Mouse (Mus musculus) urinary bladder, postnatal 4 days (tissue): ENCODE results near the gene Ccr4.

ENCODE experiments used
- DNase-seq, 2 experiments: peaks; one replicate each; pipeline ENCODE4 v3.0.0; 2021 to 2022; ENCODE audit warnings: low spot score in 2 of 2

The Ccr4 gene

GRCm38 (mm10) chr9:114504816-114505215 is at the start of gene Ccr4:
Ccr4 (minus strand) TSS chr9:114504916.
- DNase-seq: no peak

DNA sequence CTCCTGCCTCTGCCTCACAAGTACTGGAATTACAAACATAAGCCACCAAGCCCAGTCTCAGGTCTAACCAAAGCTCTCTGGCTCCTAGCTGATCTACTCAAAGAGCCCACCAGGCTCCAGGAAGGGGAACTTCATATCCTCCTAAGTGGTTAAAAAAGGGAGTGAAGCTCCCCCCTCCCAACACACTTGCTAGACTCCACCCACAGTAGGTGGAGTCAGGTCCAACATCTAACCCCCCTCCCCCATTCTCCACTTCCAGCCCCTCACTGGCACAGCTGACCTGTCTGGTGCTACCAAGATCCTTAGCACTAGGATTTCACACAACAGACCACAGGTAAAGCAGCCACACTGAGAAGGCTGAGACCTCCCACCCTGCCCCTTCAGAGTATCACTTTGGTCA is 49.1 kb upstream of the Ccr4 start:
- DNase-seq: no peak

DNA sequence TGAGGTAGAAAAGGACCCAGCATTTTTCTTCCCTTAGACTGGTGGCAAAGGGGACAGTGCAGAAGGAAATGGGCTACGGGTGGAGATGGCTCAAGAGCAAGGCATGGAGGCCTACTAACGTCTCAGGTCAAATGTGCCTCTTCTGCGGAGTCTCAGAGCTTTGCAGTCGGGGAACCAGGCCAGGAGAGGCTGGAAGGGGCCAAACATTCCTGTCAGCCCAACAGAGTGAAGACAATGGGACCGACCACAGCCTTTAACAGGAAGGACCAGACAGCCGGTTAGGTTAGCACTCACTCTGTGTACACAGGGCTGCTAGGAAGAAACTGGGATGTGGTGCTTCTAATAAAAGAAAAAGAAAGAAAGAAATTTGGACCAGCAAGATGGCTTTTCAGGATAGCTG is 45.3 kb upstream of the Ccr4 start:
- DNase-seq: no peak

DNA sequence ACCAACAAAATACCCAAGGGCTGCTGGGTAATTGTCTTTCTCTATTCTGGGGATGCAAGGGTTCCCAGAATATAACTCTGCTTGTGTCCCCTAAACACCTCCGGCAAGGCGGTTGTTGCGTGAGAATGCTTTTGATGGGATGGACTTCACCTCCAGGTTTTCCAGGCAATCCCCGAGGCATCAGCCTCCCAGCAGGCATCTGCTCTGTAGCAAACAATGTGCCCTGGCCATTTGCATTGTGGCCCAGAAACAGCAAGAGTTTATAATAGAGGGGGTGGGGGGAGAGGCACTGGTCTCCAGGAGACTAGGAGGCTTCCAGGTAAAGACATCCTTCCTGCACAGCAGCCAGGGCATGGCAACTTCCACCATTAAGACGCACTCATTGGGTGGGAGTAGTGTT is 44.4 kb upstream of the Ccr4 start:
- no peak for DNase-seq

DNA sequence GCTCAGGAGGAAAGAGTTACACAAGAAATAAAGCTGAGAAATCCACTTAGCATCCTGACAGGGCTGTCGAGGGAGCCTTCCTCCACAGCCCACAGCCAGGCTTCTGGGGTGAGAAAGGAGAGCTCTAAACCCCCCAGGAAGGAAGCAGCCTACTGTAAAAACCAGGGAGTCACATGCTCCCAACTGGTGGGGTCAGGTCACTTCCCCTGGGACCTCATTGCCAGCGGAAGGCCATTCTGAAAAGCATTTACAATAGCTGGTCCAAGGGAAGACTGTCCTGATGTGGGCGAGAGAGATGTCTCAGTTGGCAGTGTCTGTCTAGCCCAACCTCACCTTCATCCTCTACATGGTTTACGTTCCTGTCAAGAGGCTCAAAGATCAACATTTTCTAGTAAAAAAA is 43.8 kb upstream of the Ccr4 start:
- no peak for DNase-seq

DNA sequence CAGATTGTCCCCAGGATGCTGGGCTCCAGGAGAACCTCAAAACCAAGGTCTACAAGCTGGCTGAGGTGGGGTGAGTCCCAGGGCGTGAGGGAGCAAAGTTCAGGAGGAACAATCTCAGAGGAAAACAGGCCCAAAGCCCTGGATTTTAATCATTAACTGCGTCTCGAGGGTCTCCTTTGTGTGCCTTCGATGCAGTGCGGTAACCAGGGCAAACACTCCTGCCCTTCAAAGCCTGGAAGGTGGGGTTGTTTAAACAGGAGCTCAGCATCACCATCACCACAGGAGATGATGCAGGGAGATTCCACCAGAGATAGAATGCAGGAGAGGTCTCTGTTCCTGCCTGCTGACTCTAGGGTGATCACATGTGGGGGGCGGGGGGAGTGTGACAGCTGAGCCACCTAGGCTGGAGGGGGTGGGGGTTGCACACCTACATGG is 42.9 kb upstream of the Ccr4 start:
- DNase-seq: no peak

GRCm38 (mm10) chr9:114546765-114547164 is 42.0 kb upstream of the Ccr4 start:
- DNase-seq: no peak

- DNase-seq: no peak
Measured at GRCm38 (mm10) chr9:114544754-114545393, 40.2 kb upstream of the Ccr4 start.

DNA sequence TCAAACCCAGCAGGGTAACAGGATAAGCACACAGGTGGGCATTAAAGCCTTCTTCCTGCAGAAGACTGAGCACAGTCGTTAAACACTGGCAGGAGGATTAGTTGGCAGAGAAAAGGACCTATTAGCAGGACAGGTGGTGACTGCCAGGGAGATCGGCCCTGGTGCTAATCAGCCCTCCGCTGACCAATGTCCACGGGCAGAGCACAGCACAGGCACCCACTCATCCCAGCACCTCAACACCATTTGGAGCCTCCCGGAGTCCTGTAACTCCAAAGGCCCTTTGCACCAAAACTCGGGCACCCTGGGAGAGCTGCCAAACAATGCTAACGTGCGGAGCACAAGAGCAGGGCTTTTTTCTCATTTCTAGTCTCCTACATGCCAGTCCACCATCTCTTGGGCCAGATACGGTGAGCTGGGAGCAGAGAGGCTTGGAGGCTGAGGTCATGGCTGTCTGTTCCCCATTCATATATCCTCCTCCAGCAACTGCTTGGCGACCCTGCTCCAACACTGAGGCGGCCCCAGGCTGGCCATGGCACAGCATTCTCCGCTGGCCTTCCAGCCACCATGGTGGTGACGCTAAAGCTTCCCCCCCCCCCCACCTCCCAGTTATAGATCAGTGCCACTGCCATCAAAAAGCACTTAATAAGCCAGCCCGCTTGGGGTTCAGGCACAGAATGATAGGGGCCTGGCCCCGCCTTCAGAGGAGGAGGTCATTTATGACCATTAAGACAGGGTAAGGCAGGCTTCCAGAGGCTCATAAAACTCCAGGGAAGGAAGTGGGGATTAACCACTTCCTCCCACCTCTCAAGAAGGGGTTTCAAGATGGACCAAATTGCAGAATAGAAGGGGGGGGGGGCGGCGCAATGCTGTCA is 39.4 kb upstream of the Ccr4 start:
- no peak for DNase-seq

DNA sequence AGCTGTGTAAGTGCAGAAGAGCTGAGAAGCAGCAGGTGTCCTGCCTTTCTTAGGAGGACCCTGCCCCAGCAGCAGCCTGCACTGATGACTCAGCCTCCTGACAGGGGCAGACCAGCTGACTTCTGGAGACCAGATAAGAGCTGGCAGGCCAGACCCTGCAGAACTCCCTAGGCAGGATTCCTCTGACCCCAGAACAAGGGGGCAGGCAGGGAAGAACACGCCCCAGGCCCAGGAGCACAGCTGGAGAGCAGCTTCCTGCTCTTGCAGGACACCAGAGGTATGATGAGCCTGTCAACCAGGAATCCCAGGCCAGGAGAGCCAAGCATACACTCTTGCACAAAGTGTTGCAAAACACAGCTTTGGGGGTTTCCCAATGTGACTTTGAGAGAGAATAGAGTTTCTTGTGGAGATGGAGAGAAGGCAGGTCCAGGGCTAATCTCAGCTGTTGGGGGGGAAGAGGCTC is 36.6 kb upstream of the Ccr4 start:
- no peak for DNase-seq

GRCm38 (mm10) chr9:114538996-114539563 is 34.4 kb upstream of the Ccr4 start:
- no peak for DNase-seq

DNA sequence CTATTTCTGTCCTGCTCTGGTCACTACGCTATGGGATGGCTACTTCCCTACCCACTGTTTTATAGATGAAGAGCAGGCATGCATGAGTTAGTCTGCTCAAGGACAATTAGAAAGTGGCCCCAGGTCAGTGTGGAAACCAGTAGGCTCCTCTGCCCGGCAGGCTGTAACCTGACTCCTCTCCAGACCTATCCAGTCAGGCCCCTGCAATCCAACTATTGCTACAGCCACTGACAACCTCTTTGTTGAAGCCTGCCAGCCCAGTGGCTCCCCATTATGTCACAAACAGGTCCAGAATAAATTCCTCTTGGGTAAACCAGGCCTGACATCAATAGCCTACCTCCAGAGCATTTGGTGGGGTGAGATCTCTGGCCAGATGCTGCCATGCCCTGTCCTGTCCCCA is 31.9 kb upstream of the Ccr4 start:
- no peak for DNase-seq

- no peak for DNase-seq
Measured at GRCm38 (mm10) chr9:114534747-114535517, 30.2 kb upstream of the Ccr4 start.

DNA sequence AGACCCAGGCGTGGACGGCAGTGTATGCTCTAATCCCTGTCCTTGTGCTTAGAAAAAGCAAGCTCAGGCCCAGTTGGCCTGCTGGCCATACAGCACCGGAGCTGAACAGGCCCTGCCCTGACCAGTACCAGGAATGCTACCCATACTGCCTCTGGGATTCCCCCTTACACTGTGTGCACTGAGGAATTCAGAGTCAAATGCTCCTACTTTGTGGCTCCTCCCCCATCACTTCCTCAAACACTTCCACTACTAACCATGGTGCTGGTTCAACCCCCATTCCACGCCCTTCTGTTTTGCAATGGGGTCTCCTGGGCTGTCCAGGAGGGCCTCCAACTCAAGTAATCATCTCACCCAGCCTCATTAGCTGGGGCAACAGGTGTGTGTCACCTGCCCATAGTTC is 29.1 kb upstream of the Ccr4 start:
- DNase-seq: no peak

DNA sequence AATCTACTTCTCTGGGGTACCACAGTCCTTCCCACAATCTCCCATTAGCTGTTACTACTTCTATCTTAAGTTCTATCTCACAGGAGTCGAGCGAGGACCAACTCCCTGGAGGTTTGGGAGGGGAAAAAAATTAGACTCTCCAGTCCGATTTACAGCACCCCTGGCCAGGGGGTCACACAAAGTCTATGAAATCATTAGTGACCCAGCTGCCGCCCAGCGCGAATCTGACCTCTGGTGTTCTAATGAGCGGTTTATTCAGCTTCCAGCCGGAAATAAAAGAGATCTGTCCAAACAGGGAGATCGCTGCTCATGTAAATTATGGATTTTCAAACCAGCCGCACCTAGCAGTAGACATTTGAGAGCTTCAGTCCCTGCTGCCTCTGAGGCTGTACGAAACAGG is 26.6 kb upstream of the Ccr4 start:
- DNase-seq: no peak

GRCm38 (mm10) chr9:114528680-114529048 is 23.9 kb upstream of the Ccr4 start:
- no peak for DNase-seq

- DNase-seq: no peak
Measured at GRCm38 (mm10) chr9:114527992-114528679, 23.4 kb upstream of the Ccr4 start.

DNA sequence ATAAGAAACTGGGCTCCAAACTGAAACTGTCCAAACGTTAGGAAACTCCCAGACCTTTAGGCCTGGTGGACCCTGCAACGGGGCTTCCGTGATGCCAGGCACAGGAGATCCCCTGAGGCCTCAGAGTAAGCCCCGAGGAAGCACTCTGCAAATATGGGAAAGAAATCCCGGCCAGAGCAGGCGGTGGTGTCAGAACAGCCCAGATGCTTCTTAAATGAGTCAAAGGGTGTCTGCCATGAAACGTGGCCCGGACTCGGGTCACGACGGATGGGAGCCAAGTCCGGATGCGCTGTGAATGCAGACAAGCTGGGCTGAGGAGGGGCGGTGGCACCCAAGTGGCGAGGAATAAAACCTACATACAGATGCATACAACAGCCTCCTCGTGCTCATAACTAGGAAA is 22.4 kb upstream of the Ccr4 start:
- DNase-seq: peak in 1 of 2 experiments; percentile 49

DNA sequence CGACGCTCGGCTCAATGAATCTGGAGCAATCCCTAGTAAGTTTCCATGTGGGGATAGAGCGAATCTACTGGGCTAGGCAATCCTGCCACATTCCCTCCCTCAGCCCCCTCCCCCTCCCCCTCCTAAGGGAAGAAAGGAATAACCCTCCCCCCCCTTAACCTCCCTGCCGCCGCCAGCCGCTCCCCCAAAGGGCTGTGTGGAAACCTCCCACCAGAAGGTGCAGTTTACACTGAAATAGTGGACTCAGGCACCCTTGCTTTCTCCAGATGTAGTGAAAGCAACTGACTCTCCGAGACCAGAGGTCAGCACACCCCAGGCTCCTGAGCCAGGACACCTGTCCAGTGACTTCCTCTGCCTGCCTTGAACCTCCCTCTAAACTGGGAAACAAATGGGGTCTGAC is 21.9 kb upstream of the Ccr4 start:
- DNase-seq: no peak

- no peak for DNase-seq
Measured at GRCm38 (mm10) chr9:114525891-114526290, 21.2 kb upstream of the Ccr4 start.

DNA sequence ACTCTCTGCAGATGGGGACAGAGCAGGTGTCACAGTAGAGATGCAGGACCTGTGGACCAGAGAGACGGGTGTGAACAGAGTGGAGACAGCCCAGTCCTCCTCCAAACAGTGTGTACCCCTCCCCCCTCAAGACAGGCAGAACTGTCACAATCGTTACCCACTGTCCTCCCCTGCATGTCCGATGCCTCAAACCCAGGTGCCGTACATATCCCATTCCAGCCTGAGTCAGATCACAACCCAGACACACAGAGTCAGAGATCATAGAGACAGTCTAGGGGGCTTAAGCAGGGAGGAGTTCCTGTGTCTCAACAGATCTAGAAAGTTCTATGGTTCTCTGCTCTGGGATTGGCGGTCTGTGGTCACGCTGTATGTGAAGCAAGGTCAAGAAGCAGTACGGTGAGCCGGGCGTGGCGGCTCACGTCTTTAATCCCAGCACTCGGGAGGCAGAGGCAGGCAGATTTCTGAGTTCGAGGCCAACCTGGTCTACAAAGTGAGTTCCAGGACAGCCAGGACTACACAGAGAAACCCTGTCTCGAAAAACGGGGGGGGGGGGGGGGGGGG is 20.4 kb upstream of the Ccr4 start:
- no peak for DNase-seq
